Mouse (Mus musculus): ENCODE results near the gene Hcn2. TPM values are rescaled to one million over a fixed set of nuclear protein-coding genes. Genes with fewer than 3 reads are reported as not detected.

Hcn2 gene
- polyA plus RNA-seq, 1 experiment from 2014 or later = 1.2 TPM

- WGBS = 54% methylated on average over 44 of the region's 44 CpGs
Observed at GRCm38 (mm10) chr10:79675346-79676035, 40.9 kb upstream of the Hcn2 start.

GRCm38 (mm10) chr10:79680606-79681495, 35.6 kb upstream of the Hcn2 start:
- 45% methylated on average over 11 of the region's 11 CpGs for WGBS
- peak overlapping the region; percentile 89 for H3K27ac ChIP-seq (ENCODE audit: low read depth, low read length)
- peaks cover 19% of the 10 kb centered on the region for H3K4me1 ChIP-seq (ENCODE audit: control insufficient read depth, insufficient read depth, low read depth, low read length)
- H3K4me3 ChIP-seq (ENCODE audit: low read length) = peak overlapping the region; percentile 88
- no peaks in the 10 kb centered on the region for H3K9me3 ChIP-seq (ENCODE audit: control insufficient read depth, low read length)
- peaks cover 11% of the 10 kb centered on the region for H3K36me3 ChIP-seq (ENCODE audit: control insufficient read depth, insufficient read depth, low read length)
- peak overlapping the region; percentile 79 for H3K4me2 ChIP-seq (ENCODE audit: low read length)
- no peaks in the 10 kb centered on the region for H3K27me3 ChIP-seq (replicated peaks; ENCODE audit: control insufficient read depth, insufficient read depth, low read length)
- peak; percentile 30 for ATAC-seq
- H3K9ac ChIP-seq (ENCODE audit: low read depth, low read length) = peak overlapping the region; percentile 67

More at GRCm38 (mm10) chr10:79675346-79676035, 40.9 kb upstream of the Hcn2 start:
- H3K9ac ChIP-seq (ENCODE audit: low read depth, low read length) = no peak overlapping the region
- H3K36me3 ChIP-seq (ENCODE audit: control insufficient read depth, insufficient read depth, low read length) = peaks cover 10% of the 10 kb centered on the region
- H3K27me3 ChIP-seq (replicated peaks; ENCODE audit: control insufficient read depth, insufficient read depth, low read length) = no peaks in the 10 kb centered on the region
- no peaks in the 10 kb centered on the region for H3K9me3 ChIP-seq (ENCODE audit: control insufficient read depth, low read length)
- H3K4me3 ChIP-seq (ENCODE audit: low read length) = no peak overlapping the region
- no peak overlapping the region for H3K4me2 ChIP-seq (ENCODE audit: low read length)
- ATAC-seq = no peak
- no peak overlapping the region for H3K27ac ChIP-seq (ENCODE audit: low read depth, low read length)
- peaks cover 8% of the 10 kb centered on the region for H3K4me1 ChIP-seq (ENCODE audit: control insufficient read depth, insufficient read depth, low read depth, low read length)

GRCm38 (mm10) chr10:79681591-79682245, 34.7 kb upstream of the Hcn2 start, which contains the start of gene Cdc34:
Cdc34 (plus strand) TSS chr10:79682195.
- Histone ChIP-seq H3K27ac (ENCODE audit: low read depth, low read length) (peak within 1 kb of the TSS; percentile 89), H3K4me1 (ENCODE audit: control insufficient read depth, insufficient read depth, low read depth, low read length) (peaks cover 19% of the 10 kb centered on the region), H3K9me3 (ENCODE audit: control insufficient read depth, low read length) (no peaks in the 10 kb centered on the region), H3K4me2 (ENCODE audit: low read length) (peak within 1 kb of the TSS; percentile 79), H3K4me3 (ENCODE audit: low read length) (peak within 1 kb of the TSS; percentile 88), H3K36me3 (ENCODE audit: control insufficient read depth, insufficient read depth, low read length) (peaks cover 14% of the 10 kb centered on the region), H3K27me3 (replicated peaks; ENCODE audit: control insufficient read depth, insufficient read depth, low read length) (no peaks in the 10 kb centered on the region), H3K9ac (ENCODE audit: low read depth, low read length) (peak within 1 kb of the TSS; percentile 81)
- under 1% methylated on average over 79 of the region's 84 CpGs for WGBS
- peak; percentile 95 for ATAC-seq

- Histone ChIP-seq H3K9me3 (ENCODE audit: control insufficient read depth, low read length) (no peaks in the 10 kb centered on the region), H3K27ac (ENCODE audit: low read depth, low read length) (peak overlapping the region; percentile 76), H3K36me3 (ENCODE audit: control insufficient read depth, insufficient read depth, low read length) (peaks cover 18% of the 10 kb centered on the region), H3K4me1 (ENCODE audit: control insufficient read depth, insufficient read depth, low read depth, low read length) (peaks cover 19% of the 10 kb centered on the region), H3K9ac (ENCODE audit: low read depth, low read length) (peak overlapping the region; percentile 81), H3K4me3 (ENCODE audit: low read length) (peak overlapping the region; percentile 88), H3K4me2 (ENCODE audit: low read length) (peak overlapping the region; percentile 67), H3K27me3 (replicated peaks; ENCODE audit: control insufficient read depth, insufficient read depth, low read length) (no peaks in the 10 kb centered on the region)
- ATAC-seq = peak; percentile 1; the same call in 1 of the 2 replicates
- WGBS = 0% methylated on average over 10 of the region's 10 CpGs
Observed at GRCm38 (mm10) chr10:79682551-79682915, 33.9 kb upstream of the Hcn2 start.

- Histone ChIP-seq H3K4me2 (ENCODE audit: low read length) (peak overlapping the region; percentile 67), H3K4me1 (ENCODE audit: control insufficient read depth, insufficient read depth, low read depth, low read length) (peaks cover 19% of the 10 kb centered on the region), H3K27ac (ENCODE audit: low read depth, low read length) (peak overlapping the region; percentile 76; the same call in 1 of the 2 replicates), H3K27me3 (replicated peaks; ENCODE audit: control insufficient read depth, insufficient read depth, low read length) (no peaks in the 10 kb centered on the region), H3K4me3 (ENCODE audit: low read length) (peak overlapping the region; percentile 88), H3K9me3 (ENCODE audit: control insufficient read depth, low read length) (no peaks in the 10 kb centered on the region), H3K36me3 (ENCODE audit: control insufficient read depth, insufficient read depth, low read length) (peaks cover 21% of the 10 kb centered on the region), H3K9ac (ENCODE audit: low read depth, low read length) (peak overlapping the region; percentile 81)
- no peak for ATAC-seq
- 8% methylated on average over 10 of the region's 10 CpGs for WGBS
Observed at GRCm38 (mm10) chr10:79682916-79683582, 33.4 kb upstream of the Hcn2 start.

GRCm38 (mm10) chr10:79683726-79684640, 32.5 kb upstream of the Hcn2 start:
- no peaks in the 10 kb centered on the region for H3K9me3 ChIP-seq (ENCODE audit: control insufficient read depth, low read length)
- H3K4me1 ChIP-seq (ENCODE audit: control insufficient read depth, insufficient read depth, low read depth, low read length) = peaks cover 19% of the 10 kb centered on the region
- peak overlapping the region; percentile 67 for H3K4me2 ChIP-seq (ENCODE audit: low read length)
- H3K27me3 ChIP-seq (replicated peaks; ENCODE audit: control insufficient read depth, insufficient read depth, low read length) = no peaks in the 10 kb centered on the region
- WGBS = 92% methylated on average over 6 of the region's 6 CpGs
- no peak for ATAC-seq
- H3K4me3 ChIP-seq (ENCODE audit: low read length) = peak overlapping the region; percentile 88
- H3K36me3 ChIP-seq (ENCODE audit: control insufficient read depth, insufficient read depth, low read length) = peaks cover 30% of the 10 kb centered on the region
- no peak overlapping the region for H3K27ac ChIP-seq (ENCODE audit: low read depth, low read length)
- peak overlapping the region; percentile 81; the same call in 1 of the 2 replicates for H3K9ac ChIP-seq (ENCODE audit: low read depth, low read length)

- WGBS = 94% methylated on average over 25 of the region's 25 CpGs
- Histone ChIP-seq H3K27me3 (replicated peaks; ENCODE audit: control insufficient read depth, insufficient read depth, low read length) (no peaks in the 10 kb centered on the region), H3K9me3 (ENCODE audit: control insufficient read depth, low read length) (no peaks in the 10 kb centered on the region), H3K4me1 (ENCODE audit: control insufficient read depth, insufficient read depth, low read depth, low read length) (peaks cover 19% of the 10 kb centered on the region), H3K9ac (ENCODE audit: low read depth, low read length) (no peak overlapping the region), H3K27ac (ENCODE audit: low read depth, low read length) (no peak overlapping the region), H3K4me2 (ENCODE audit: low read length) (no peak overlapping the region), H3K4me3 (ENCODE audit: low read length) (no peak overlapping the region), H3K36me3 (ENCODE audit: control insufficient read depth, insufficient read depth, low read length) (peaks cover 33% of the 10 kb centered on the region)
- no peak for ATAC-seq
Observed at GRCm38 (mm10) chr10:79684770-79685600, 31.4 kb upstream of the Hcn2 start.
